Mouse (Mus musculus) ES-Bruce4 (cell line): ENCODE results near the gene Ece1.

ENCODE experiments used
- CTCF ChIP-seq: IDR thresholded peaks from one replicate; pipeline ENCODE4 v1.8.1; 2011; ENCODE audit warnings: low read depth, low read length
- EP300 ChIP-seq: IDR thresholded peaks from 2 replicates; pipeline ENCODE4 v1.6.1; 2011; ENCODE audit warnings: low read depth, low read length; ENCODE audit not compliant: insufficient read depth
- POLR2A ChIP-seq: IDR thresholded peaks from one replicate; pipeline ENCODE4 v1.8.1; 2011; ENCODE audit warnings: low read length; ENCODE audit not compliant: insufficient read depth

- no peak for TF ChIP-seq CTCF
- no peak for TF ChIP-seq EP300
- no peak for TF ChIP-seq POLR2A
Measured at GRCm38 (mm10) chr4:137890596-137890995, 28.6 kb downstream of the Ece1 start.
